Mouse (Mus musculus): ENCODE results near the gene Hs3st5. TPM values are rescaled to one million over a fixed set of nuclear protein-coding genes. Genes with fewer than 3 reads are reported as not detected.
"Not testable (repeated sequence)": the region's sequence is repeated elsewhere in the genome, so short reads cannot be mapped to it uniquely, and the experiment has no call there.

Hs3st5 gene
- polyA plus RNA-seq, 3 experiments from 2014 or later, result not detected

GRCm38 (mm10) chr10:36558736-36559135 lies 52.1 kb downstream of the Hs3st5 start:
- ATAC-seq, result no peak

DNA sequence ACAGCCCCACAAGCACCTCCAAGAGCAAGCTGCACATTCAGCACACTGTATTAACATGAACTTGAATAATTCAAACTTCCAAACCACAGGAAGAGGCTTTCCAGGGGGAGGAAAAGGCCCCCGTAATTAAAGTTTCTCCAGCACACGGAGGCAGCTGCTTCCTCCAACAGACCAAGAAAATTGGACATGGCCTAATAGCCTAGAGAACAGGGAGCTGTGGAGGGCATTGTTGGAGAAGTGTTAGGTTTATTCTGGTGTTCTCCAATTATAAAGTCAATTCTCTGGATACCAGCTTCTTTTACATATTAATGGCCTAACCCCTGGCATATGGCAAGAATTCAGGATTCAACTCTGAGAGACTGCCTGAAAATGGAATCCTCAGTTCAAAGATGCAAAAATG lies 60.6 kb downstream of the Hs3st5 start:
- ATAC-seq, result no peak

DNA sequence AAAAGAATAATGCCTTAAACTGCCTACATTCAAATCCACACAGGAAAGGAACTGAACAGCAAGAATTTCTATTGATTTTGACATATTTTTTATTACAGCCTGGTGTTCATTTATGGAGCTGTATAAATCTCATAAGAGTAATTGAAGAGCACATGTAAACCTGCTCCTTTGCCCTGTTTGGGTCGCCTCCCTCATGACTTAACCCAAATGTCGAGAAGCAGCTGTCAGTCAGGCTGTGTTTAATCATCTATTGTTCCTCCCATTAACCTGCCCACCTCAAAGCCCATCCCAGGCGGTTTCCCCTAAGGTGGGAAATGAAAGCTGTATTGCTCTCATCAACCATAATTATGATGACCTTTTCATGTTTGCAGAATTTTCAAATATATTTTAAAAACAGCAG lies 65.9 kb downstream of the Hs3st5 start:
- no peak for ATAC-seq

DNA sequence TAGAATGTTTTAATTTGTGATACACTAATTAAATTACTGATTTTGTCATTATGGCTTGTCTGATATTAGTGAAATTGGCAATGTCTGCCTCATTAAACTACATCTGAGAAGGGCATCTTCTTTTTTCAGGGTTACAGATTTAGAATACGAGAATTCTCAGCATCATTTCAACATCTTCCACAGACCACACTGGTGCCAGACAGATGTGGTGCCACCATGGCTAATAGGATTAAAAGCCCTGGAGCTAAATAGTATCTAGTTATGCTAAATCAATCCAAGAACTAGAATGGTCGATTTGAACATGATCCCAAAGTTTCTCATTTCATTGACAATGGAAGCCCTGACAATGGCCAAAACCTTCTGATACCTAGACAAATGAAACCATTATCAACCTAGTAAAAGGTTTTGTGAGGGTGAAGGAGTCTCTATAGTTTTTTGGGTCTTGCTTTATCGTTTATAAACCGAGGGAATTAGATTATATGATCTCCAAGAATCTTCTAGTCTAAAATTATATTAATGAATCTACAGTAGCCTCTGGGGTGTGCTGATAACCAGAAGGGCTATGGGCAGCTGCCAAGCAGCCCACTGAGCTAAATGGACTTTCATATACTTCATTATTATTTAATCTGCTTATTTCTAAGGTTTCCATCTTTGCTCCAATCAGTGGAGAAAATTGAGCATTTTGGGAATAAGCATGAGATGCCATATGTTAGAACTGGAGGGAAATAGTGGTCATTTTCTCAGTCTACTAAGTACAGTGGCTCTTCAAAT lies 71.9 kb downstream of the Hs3st5 start:
- ATAC-seq, result no peak

DNA sequence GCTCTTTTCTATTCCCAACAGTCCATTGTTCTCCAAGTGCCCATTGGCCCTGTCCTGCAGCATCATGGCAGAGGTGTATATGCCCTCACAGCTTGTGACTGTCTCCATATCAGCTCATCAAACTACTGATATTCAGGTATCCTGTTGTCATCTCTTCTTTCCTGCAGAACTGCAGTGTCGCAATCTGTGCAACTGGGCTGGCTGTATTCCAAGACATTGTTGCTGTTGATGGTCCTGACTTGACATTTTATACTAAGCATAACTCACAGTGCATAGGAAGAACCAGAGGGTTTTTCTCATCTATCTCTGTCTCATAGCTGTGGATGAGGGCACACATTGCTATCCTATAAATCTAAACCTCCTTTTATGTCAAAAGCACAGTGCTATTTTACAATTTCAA lies 103.8 kb downstream of the Hs3st5 start:
- ATAC-seq, result no peak

DNA sequence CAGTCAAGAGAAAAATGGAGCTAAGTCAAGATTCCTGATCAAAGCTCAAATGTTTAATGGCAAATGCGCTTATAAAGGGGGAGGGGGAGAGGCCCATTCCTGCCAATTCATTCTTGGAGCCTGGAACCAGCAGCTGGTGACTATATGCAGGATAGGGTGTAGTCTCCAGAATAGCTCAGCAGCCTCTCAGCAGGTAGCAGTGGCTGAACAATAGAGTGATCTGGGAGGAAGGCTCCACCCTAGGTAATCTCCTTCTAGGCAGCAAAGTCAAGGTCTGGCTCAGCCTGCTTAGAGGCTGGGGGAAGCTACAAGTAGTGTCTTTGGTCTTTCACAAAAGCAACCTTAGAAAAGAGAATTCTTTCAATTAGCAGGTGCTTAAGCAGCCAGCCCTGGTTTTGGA lies 104.8 kb downstream of the Hs3st5 start:
- ATAC-seq, result not testable (repeated sequence)

GRCm38 (mm10) chr10:36623037-36623436 lies 116.4 kb downstream of the Hs3st5 start:
- ATAC-seq, result no peak

DNA sequence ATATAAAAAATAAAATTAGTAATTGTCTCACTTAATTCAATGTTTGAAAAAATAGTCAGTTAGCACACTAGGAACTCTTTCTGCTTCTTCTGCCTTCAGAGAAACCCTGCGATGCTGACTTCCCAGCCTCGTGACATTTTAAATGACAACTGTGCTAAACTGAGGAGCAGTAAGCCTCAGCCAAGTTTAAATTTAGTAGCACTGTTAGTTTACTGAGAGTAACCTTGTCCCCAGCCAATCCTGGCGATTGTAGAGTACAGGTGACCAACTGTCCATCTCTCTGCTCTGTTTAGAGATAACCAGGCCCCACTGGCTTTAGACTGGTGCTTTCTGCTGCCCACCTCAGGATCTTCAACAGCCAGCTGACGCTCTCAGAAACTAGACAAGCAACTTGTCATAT lies 121.3 kb downstream of the Hs3st5 start:
- ATAC-seq, result no peak

DNA sequence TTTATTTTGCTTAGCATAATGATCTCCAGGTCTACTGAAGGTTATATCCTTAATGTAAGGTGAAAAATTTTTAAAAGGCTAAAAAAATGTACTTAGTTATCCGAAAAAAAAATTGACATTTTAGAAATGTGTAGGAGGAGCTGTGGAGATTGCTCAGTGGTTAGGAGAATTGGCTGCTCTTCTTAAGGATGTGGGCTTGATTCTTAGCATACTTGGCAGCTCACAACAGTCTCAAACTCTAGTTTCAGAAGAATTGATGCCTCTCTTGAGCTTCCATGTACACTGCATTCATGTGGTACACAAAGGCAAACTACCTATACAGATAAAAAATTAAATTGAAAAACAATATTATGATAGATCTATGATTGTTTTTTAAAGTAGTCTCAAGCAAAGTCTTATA lies 125.1 kb downstream of the Hs3st5 start:
- ATAC-seq, result no peak

- ATAC-seq, result no peak
These were observed 144.0 kb downstream of the Hs3st5 start for GRCm38 (mm10) chr10:36650653-36651052.

GRCm38 (mm10) chr10:36713974-36714373 lies 207.4 kb downstream of the Hs3st5 start:
- ATAC-seq, result no peak

- no peak for ATAC-seq
These were observed 219.6 kb downstream of the Hs3st5 start for GRCm38 (mm10) chr10:36726239-36726638.

- ATAC-seq, result no peak
These were observed 222.9 kb downstream of the Hs3st5 start for GRCm38 (mm10) chr10:36729361-36730098.

- no peak for ATAC-seq
These were observed 232.8 kb downstream of the Hs3st5 start for GRCm38 (mm10) chr10:36739375-36739774.

DNA sequence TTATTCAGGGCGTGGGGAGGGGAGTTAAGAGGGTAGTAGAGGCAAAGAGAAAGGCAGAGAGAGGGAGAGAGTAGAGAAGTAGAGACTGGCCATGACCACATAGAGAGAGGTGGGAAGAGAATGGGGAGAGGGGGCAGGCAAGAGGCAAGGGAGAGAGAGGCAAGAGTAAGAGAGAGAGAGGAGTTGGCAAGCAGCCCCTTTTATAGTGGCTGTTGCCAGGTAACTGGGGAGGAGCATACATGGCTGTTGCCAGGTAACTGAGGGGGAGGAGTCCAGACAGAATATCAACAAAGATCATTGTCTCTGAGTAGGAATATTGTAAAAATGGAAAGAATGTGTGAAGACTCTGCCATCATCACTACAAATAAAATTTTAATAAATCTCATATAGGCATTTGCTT lies 243.4 kb downstream of the Hs3st5 start:
- ATAC-seq, result no peak

GRCm38 (mm10) chr10:36754471-36754870 lies 247.9 kb downstream of the Hs3st5 start:
- no peak for ATAC-seq

DNA sequence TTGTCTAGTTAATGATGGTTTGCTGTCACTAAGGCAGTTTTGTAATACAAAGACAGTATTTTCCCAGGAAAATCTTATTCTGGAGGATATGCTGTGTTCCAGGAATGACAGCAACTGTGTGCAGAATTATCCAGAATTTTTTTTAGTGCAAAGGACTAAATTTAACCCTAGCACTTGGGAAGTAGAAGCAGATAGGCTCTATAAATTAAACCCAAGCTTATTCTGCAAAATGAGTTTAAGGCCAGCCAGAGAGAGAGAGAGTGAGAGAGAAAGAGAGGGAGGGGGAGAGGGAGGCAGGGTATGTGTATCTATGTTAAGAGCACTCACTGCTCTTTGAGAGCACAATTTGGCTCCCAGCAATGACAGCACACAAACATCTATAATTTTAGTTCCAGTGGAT lies 267.0 kb downstream of the Hs3st5 start:
- ATAC-seq, result no peak

GRCm38 (mm10) chr10:36774898-36775297 lies 268.3 kb downstream of the Hs3st5 start:
- no peak for ATAC-seq

- no peak for ATAC-seq
These were observed 275.0 kb downstream of the Hs3st5 start for GRCm38 (mm10) chr10:36781641-36782040.

- no peak for ATAC-seq
These were observed 280.4 kb downstream of the Hs3st5 start for GRCm38 (mm10) chr10:36786970-36787369.

- no peak for ATAC-seq
These were observed 285.2 kb downstream of the Hs3st5 start for GRCm38 (mm10) chr10:36791771-36792170.

- no peak for ATAC-seq
These were observed 288.7 kb downstream of the Hs3st5 start for GRCm38 (mm10) chr10:36795311-36795710.

GRCm38 (mm10) chr10:36800925-36801482 lies 294.4 kb downstream of the Hs3st5 start:
- no peak for ATAC-seq

DNA sequence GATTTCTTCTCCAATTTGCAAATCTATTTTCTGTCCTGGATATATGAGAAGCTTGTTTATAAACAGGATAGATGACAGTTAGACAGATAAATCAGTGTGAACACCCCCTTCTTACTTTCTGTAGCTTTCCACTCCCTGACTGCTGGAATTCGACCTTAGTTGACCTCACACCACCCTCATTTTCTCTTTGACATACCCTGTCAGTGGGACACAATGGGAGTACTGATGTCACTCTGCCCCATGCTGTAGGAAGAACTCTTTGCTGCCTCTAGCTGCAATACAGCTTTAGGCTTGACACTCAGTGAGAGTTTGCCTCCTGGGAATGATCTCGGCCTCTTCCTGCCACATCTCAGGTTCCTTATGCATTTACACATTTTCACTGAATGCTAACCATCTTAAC lies 297.1 kb downstream of the Hs3st5 start:
- ATAC-seq, result no peak

Data from inflammation-experienced regulatory T-cells, adult 6 months (primary cell).